Mouse (Mus musculus): ENCODE results near the gene Cmss1. TPM values are rescaled to one million over a fixed set of nuclear protein-coding genes. Genes with fewer than 3 reads are reported as not detected.

The Cmss1 gene
- polyA plus RNA-seq, 1 experiment: 26.5 TPM

- Histone ChIP-seq H3K36me3 (ENCODE audit: control insufficient read depth, insufficient read depth) (no peaks in the 10 kb centered on the region), H3K79me2 (ENCODE audit: control insufficient read depth, insufficient read depth) (no peaks in the 10 kb centered on the region), H3K4me2 (ENCODE audit: low read depth) (no peak overlapping the region), H3ac (ENCODE audit: control insufficient read depth, insufficient read length) (no peak overlapping the region), H3K4me3 (no peak overlapping the region), H3K27me3 (ENCODE audit: control insufficient read depth, insufficient read depth, insufficient read length) (no peaks in the 10 kb centered on the region)
- TF ChIP-seq TCF3 (IDR thresholded peaks at IDR 0.05; ENCODE audit: insufficient read length, low read depth): no peak
- TF ChIP-seq REST (IDR thresholded peaks at IDR 0.05; ENCODE audit: insufficient read depth, insufficient read length): no peak
- no peak for TF ChIP-seq USF1 (IDR thresholded peaks at IDR 0.05; ENCODE audit: low read depth)
- TF ChIP-seq SRF (IDR thresholded peaks at IDR 0.05; ENCODE audit: control insufficient read depth, insufficient read length, low read depth): no peak
- no peak for TF ChIP-seq MYOD1 (IDR thresholded peaks at IDR 0.05; ENCODE audit: control insufficient read depth in 1 of 3, insufficient read length in 2 of 3, low read depth in 2 of 3)
- TF ChIP-seq POLR2AphosphoS2 (IDR thresholded peaks at IDR 0.05; ENCODE audit: insufficient read length, low read depth): no peak
- no peak for TF ChIP-seq MYOG (IDR thresholded peaks at IDR 0.05; ENCODE audit: control insufficient read depth in 1 of 3, insufficient read depth in 1 of 3, insufficient read length in 2 of 3, low read depth in 2 of 3)
- no peak for TF ChIP-seq E2F4 (IDR thresholded peaks at IDR 0.05; ENCODE audit: insufficient read depth)
- no peak for TF ChIP-seq TCF12 (IDR thresholded peaks at IDR 0.05; ENCODE audit: insufficient read depth, poor library complexity, severe bottlenecking)
- no peak for TF ChIP-seq POLR2A (IDR thresholded peaks at IDR 0.05; ENCODE audit: insufficient read length, low read depth)
- no peak for TF ChIP-seq CEBPB (IDR thresholded peaks at IDR 0.05; ENCODE audit: insufficient read depth, poor library complexity, severe bottlenecking)
- TF ChIP-seq MAX (IDR thresholded peaks at IDR 0.05; ENCODE audit: low read depth): no peak
Observed at GRCm38 (mm10) chr16:57484043-57484795, 122.4 kb downstream of the Cmss1 start.

- Histone ChIP-seq H3K4me2 (ENCODE audit: low read depth) (no peak overlapping the region), H3K79me2 (ENCODE audit: control insufficient read depth, insufficient read depth) (no peaks in the 10 kb centered on the region), H3K36me3 (ENCODE audit: control insufficient read depth, insufficient read depth) (no peaks in the 10 kb centered on the region), H3K4me3 (no peak overlapping the region), H3ac (ENCODE audit: control insufficient read depth, insufficient read length) (no peak overlapping the region), H3K27me3 (ENCODE audit: control insufficient read depth, insufficient read depth, insufficient read length) (no peaks in the 10 kb centered on the region)
- TF ChIP-seq SRF (IDR thresholded peaks at IDR 0.05; ENCODE audit: control insufficient read depth, insufficient read length, low read depth): no peak
- no peak for TF ChIP-seq TCF3 (IDR thresholded peaks at IDR 0.05; ENCODE audit: insufficient read length, low read depth)
- TF ChIP-seq MAX (IDR thresholded peaks at IDR 0.05; ENCODE audit: low read depth): no peak
- no peak for TF ChIP-seq TCF12 (IDR thresholded peaks at IDR 0.05; ENCODE audit: insufficient read depth, poor library complexity, severe bottlenecking)
- TF ChIP-seq MYOD1 (IDR thresholded peaks at IDR 0.05; ENCODE audit: control insufficient read depth in 1 of 3, insufficient read length in 2 of 3, low read depth in 2 of 3): no peak
- no peak for TF ChIP-seq MYOG (IDR thresholded peaks at IDR 0.05; ENCODE audit: control insufficient read depth in 1 of 3, insufficient read depth in 1 of 3, insufficient read length in 2 of 3, low read depth in 2 of 3)
- no peak for TF ChIP-seq E2F4 (IDR thresholded peaks at IDR 0.05; ENCODE audit: insufficient read depth)
Observed at GRCm38 (mm10) chr16:57483503-57483902, 123.2 kb downstream of the Cmss1 start.

GRCm38 (mm10) chr16:57482911-57483310 lies 123.8 kb downstream of the Cmss1 start:
- H3K4me2 ChIP-seq (ENCODE audit: low read depth): no peak overlapping the region

GRCm38 (mm10) chr16:57482264-57482663 lies 124.4 kb downstream of the Cmss1 start:
- Histone ChIP-seq H3K4me3 (no peak overlapping the region), H3ac (ENCODE audit: control insufficient read depth, insufficient read length) (no peak overlapping the region), H3K36me3 (ENCODE audit: control insufficient read depth, insufficient read depth) (no peaks in the 10 kb centered on the region), H3K79me2 (ENCODE audit: control insufficient read depth, insufficient read depth) (no peaks in the 10 kb centered on the region), H3K4me2 (ENCODE audit: low read depth) (no peak overlapping the region), H3K27me3 (ENCODE audit: control insufficient read depth, insufficient read depth, insufficient read length) (no peaks in the 10 kb centered on the region)
- TF ChIP-seq POLR2A (IDR thresholded peaks at IDR 0.05; ENCODE audit: insufficient read length, low read depth) (no peak), TCF3 (IDR thresholded peaks at IDR 0.05; ENCODE audit: insufficient read length, low read depth) (no peak), MYOD1 (IDR thresholded peaks at IDR 0.05; ENCODE audit: control insufficient read depth in 1 of 3, insufficient read length in 2 of 3, low read depth in 2 of 3) (no peak), POLR2AphosphoS2 (IDR thresholded peaks at IDR 0.05; ENCODE audit: insufficient read length, low read depth) (no peak), CEBPB (IDR thresholded peaks at IDR 0.05; ENCODE audit: insufficient read depth, poor library complexity, severe bottlenecking) (no peak), E2F4 (IDR thresholded peaks at IDR 0.05; ENCODE audit: insufficient read depth) (no peak), TCF12 (IDR thresholded peaks at IDR 0.05; ENCODE audit: insufficient read depth, poor library complexity, severe bottlenecking) (no peak), MAX (IDR thresholded peaks at IDR 0.05; ENCODE audit: low read depth) (no peak), USF1 (IDR thresholded peaks at IDR 0.05; ENCODE audit: low read depth) (no peak)

More at GRCm38 (mm10) chr16:57482911-57483310, 123.8 kb downstream of the Cmss1 start:
- Histone ChIP-seq H3K4me3 (no peak overlapping the region), H3K27me3 (ENCODE audit: control insufficient read depth, insufficient read depth, insufficient read length) (no peaks in the 10 kb centered on the region), H3K79me2 (ENCODE audit: control insufficient read depth, insufficient read depth) (no peaks in the 10 kb centered on the region), H3ac (ENCODE audit: control insufficient read depth, insufficient read length) (no peak overlapping the region), H3K36me3 (ENCODE audit: control insufficient read depth, insufficient read depth) (no peaks in the 10 kb centered on the region)
- TF ChIP-seq E2F4 (IDR thresholded peaks at IDR 0.05; ENCODE audit: insufficient read depth) (no peak), REST (IDR thresholded peaks at IDR 0.05; ENCODE audit: insufficient read depth, insufficient read length) (no peak), CEBPB (IDR thresholded peaks at IDR 0.05; ENCODE audit: insufficient read depth, poor library complexity, severe bottlenecking) (no peak), POLR2AphosphoS2 (IDR thresholded peaks at IDR 0.05; ENCODE audit: insufficient read length, low read depth) (no peak), TCF12 (IDR thresholded peaks at IDR 0.05; ENCODE audit: insufficient read depth, poor library complexity, severe bottlenecking) (no peak), POLR2A (IDR thresholded peaks at IDR 0.05; ENCODE audit: insufficient read length, low read depth) (no peak), SRF (IDR thresholded peaks at IDR 0.05; ENCODE audit: control insufficient read depth, insufficient read length, low read depth) (no peak), USF1 (IDR thresholded peaks at IDR 0.05; ENCODE audit: low read depth) (no peak), MYOG (IDR thresholded peaks at IDR 0.05; ENCODE audit: control insufficient read depth in 1 of 3, insufficient read depth in 1 of 3, insufficient read length in 2 of 3, low read depth in 2 of 3) (no peak), MAX (IDR thresholded peaks at IDR 0.05; ENCODE audit: low read depth) (no peak), MYOD1 (IDR thresholded peaks at IDR 0.05; ENCODE audit: control insufficient read depth in 1 of 3, insufficient read length in 2 of 3, low read depth in 2 of 3) (no peak), TCF3 (IDR thresholded peaks at IDR 0.05; ENCODE audit: insufficient read length, low read depth) (no peak)

All from myocyte (in vitro differentiated cells).